Mouse (Mus musculus): ENCODE data around the gene Trpm5.

Trpm5 gene

DNA sequence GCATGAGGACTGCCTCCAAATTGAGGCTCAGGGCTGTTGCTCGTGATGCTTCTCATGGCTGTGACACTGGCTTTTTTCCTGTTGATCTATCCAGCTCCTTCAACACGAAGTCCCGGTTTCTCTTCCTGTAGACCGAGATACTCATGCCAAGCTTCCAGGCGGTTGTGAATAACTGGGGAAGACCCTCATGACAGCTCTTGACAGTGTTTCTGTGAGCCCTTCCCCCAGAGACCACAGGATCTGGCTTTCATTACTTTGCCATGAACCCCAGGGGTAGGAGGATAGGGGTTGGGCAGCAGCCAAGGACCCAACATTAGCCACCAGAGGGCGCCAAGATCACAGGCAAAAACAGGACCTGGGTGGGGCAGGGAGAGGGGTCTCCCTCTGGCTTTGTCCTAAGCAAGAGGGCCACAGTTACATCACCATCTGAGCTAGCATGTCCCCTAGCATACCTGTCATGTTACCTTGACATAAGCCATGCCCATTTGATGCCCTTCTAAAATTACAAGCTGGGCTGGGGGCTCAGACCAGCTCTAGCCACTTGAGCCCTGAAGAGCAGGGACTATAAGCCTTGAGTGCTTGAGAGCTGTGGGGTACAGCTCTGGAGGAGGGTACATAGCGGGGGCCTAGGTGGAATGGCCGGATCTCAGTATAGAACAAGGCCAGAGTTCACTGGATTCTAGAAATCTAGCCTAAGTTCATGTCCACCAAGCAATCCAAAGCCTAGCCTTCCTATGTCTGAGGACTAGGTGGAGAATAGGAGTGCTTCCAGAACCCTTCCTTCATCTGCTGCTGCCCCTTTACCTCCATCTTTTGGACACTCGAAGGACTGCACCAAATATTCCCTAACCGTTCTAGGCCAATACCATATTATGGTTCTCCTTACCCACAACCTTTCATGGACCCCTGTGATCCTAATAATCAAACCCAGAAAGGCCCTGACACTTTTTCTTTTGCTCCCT is at the start of gene Trpm5:
Gene Trpm5, minus strand, starts transcription at position 51 of the 962 bp plus-strand sequence.
- DNase-seq (ENCODE audit: low spot score) = peak; percentile 35

DNA sequence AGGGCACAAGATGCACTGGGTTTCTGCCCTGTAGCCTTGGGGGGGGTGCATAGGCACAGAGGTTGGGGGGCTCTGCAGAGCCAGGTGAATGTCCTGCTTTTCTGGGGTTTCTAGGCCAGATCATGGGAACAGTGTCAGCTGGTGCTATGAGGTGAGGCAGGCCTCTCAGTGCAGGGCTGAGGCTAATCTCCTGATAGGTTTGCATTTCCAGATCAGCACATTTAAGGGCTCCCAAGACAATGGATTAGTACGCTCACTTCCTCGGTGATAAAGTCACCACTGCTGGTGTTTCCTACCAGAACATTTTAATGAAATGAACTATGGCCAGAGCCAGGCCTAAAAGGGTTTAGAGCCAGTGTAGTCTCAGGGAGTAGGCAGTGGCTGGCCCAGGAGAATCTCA is 48.2 kb upstream of the Trpm5 start:
- no peak for DNase-seq (ENCODE audit: low spot score)

DNA sequence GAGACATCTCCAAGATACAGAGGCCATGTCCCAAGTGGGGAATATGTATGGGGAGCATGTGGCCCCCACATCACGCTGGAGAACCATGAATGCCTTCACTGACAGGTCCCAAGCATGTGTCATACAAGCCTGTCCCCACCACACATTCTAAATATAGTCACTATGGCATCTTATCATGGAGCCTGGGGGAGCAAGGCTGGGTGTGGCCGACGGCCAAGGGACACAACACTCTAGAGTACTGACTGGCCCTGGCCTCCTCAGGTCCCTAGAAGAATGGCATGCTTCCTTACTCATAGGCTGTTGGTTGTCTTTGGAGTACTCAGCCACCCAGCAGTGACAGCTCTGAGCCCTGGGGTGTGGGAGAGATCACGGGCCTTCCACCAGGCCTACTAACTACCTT is 45.5 kb upstream of the Trpm5 start:
- DNase-seq (ENCODE audit: low spot score) = no peak

DNA sequence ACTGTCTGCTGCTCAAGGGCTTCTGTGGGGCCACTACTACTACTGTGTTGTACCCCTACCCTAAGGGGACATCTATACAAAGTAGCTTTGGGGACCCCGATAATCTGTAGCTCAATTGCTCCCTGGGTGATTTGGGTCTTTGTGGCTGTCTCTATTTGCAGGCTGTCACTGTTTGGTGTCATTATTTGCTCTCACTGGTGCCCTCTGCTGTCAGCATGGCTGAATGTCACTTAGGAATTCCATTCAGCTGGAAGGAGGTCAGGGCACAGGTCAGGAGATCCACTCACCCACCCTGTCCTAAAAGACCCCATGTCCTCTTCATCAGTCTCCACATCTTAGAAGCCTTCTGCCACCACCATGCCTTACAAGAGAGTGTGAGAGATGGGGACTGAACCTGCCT is 44.3 kb upstream of the Trpm5 start:
- peak; percentile 64 for DNase-seq (ENCODE audit: low spot score)

DNA sequence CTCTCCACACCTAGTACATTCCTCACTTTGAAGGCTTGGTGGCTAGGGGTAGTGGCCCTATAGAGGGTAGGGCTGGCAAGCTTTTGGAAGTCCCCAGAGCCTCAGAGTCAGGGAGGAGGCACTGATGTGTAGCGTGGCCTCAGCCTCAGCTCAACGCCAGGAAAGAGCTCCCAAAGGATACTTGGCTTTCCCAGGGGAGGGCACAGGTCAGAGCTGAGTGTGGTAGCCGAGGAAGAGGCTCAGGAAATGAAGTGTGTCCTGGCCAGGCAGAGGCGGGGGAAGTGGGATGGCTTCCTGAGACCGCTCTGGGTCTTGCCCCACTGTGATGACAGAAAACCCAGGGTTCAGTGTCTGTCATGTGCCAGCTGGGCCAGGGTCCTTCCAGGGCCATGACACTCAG is 42.1 kb upstream of the Trpm5 start:
- no peak for DNase-seq (ENCODE audit: low spot score)

DNA sequence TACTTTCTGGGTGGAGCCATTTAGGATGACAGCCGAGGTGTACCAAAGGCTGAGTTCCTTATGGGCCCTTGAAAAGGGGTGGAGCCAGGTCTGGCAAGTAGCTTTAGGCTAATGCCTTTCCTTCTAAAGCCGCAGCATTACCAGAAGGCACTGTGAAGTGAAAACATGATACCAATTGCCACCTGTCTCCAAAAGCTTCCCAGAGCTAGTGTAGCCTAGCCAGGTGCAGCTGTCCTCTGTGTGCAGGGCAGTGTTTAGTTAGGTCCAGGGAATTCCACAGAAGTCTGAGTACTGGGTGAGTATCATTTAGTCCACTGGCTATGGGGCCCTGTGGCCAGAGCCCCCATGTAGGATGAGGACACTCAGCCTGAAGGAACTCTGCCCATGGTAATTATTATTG is 41.7 kb upstream of the Trpm5 start:
- DNase-seq (ENCODE audit: low spot score) = no peak

DNA sequence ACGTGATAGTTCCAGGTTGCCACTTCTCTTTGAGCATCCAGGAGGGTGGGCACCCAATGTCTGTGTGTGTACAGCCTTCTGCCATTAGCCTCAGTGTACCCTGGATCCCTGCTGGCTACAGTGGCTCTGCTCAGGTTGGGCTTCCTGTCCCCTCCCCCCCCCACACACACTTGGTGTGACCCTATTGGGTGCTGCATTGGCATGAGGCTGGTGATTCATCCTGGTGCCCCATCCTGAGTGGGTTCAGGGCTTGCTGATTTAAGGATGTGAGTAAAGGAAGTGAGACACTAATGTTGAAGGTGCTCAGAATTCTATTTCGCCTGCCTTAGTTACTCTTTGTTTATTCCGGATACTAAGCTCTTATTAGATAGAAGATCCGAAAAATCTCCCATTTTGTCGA is 38.4 kb upstream of the Trpm5 start:
- no peak for DNase-seq (ENCODE audit: low spot score)

DNA sequence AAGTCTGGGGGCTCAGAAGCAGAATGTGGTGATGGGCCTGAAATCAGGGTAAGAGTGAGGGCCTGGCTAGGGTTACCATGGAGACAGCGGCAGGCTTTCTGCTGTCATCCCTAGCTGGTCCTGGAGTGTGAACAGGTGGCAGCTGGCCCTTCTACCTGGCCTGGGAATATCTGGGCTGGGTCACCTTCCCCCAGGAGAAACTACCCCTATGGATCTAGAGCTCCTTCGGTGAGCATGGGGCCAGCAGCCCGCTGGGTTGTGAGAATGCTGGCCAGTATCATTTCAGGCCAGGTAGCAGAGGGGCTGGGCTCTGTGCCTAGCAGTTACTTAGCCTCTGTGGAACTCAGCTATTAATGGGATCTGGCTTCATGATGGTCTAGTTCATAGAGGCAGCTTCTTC is 30.5 kb upstream of the Trpm5 start:
- no peak for DNase-seq (ENCODE audit: low spot score)

DNA sequence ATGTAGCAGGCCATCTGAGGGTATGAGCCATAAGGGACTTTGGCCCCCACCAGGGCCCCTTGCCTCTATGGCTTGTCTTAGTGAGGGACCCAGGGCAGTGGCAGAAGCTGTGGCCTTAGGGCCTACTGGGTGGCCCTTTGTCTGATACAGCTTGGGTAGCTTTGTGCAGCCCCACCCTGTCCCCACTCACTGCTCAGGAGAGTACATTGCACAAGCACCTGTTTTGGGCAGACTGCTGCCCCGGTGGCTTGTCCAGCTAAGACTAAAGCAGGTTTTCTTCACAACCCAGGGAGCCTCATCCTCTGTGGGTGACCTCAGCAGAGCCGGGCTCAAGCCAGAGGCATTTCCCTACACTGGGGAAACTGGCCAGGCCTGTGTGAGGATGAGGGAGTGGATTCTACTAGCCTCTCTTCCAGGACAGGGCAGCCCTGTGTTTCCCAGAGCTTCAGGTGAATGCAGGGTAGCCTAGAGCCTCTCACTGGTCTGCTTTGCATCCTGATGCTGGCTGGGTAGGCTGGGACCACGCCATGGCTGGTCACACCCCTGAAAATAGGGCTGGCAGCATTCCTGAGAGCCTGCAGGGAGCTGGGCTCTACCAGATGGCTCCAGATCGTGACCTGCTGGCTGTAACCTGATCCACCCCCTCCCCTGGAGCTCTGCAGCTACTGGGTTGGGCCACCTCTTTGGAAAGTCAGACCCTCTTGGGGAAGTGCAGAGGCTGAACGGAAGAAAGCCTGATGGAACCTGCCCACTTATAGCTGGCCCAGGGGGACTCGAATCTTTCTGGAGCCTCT is 29.6 kb upstream of the Trpm5 start:
- DNase-seq (ENCODE audit: low spot score) = no peak

DNA sequence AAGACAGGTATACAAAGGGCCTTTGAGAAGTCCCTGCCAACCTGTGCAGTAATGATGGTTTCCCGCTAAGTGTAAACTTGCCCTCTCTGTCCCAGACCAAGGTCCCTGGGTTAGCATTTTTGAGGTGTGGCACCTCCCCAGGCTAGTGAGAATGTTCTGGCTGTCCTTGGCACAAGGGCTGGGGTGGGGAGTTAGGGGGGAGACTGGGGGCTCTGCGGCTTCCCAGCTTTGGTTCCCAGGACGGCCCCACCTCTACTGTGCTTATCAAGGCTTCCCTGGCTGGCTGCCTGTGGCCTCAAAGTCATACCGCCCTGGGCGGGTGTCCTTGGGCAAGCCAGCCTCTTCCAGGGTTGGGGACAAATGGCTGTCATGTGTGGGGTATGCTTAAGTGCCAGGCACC is 27.7 kb upstream of the Trpm5 start:
- no peak for DNase-seq (ENCODE audit: low spot score)

DNA sequence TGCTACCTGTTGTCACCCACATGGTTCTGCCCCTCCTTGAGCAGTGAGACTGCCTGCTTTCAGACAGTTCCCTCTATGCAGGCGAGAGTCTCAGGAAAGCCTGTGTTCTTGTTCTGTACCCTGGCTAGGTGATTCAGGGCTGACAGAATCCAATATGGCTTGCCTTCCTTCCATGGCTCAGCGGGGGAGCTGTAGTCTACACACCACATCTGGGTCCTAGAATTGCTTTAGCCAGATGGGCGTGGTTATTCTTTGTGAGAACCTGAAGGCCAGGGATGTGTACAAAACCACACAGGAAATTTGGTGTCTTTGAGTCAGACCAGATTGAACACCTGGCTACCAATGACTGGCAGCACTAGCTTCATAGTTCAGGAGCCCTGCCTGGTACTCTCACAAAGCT is 25.4 kb upstream of the Trpm5 start:
- no peak for DNase-seq (ENCODE audit: low spot score)

DNA sequence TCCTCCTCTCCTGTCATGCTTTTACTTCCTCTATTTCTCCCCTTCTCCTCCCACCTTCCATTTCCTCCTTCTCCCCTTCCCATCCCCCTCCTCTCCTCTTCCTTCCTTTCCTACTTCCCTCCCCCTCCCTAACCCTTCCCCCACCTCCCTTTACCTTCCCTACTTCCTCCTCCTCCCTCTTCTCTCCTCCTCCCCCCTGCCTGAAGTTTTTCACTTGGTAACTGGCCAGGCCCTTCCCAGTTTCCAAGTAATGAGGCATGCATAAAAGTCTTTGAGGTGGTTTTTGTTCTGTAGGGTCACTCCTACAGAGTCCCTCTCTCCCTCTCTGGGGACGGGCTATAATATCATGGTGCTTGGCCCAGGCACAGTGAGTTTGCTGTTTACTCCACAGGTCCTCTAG is 25.0 kb upstream of the Trpm5 start:
- no peak for DNase-seq (ENCODE audit: low spot score)

DNA sequence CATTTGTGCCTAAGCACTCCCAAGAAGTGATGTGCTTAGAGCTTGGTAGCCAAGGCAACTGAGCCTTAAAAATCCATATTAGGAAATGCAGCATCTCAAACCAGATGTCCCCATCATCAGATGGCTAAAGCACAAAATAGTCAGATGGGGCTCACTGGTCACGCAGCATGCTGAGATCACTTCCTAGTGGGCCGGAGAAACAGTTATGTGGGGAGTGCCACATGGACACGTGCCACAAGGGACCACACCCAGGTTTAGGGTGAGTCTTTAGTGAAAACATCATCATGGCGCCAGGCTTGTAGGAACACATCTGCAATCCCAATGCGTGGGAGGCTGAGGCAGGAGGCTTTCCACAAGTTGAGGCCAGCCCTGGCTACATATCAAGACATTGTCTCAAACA is 22.1 kb upstream of the Trpm5 start:
- DNase-seq (ENCODE audit: low spot score) = no peak

DNA sequence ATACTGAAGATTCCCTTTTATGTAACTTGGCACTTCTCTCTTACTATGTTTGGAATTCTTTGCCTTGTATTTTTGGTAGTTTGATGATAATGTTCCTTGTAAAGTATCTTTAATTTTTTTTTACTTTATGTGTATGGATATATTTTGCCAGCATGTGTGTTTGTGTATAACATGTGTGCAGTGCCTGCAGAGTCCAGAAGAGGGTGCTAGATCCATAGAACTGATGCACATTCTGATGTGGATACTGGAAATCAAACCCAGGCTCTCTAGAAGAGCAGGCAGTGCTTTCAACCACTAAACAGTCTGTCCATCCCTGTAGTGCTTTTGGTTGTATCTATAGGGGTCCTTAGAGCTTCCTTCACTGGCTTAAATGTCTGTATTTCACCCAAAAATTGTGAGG is 20.3 kb upstream of the Trpm5 start:
- DNase-seq (ENCODE audit: low spot score) = no peak

DNA sequence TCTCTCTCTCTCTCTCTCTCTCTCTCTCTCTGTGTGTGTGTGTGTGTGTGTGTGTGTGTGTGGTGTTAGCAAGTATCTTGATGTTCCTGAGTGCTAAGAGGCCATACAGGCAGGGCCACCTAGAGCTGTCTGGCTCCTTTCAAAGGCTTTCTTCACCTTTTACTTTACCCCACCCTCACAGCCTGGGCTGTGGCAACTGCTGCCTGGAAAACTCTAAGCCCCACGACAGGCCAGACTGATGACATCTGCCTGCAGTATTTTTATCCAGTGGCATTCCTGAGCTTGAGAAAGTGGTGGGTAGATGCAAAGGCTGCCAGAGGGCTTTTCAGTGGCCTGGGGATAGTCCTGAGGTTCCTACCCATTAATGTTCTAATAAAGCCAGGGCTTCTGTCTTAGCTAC is 18.0 kb upstream of the Trpm5 start:
- no peak for DNase-seq (ENCODE audit: low spot score)

DNA sequence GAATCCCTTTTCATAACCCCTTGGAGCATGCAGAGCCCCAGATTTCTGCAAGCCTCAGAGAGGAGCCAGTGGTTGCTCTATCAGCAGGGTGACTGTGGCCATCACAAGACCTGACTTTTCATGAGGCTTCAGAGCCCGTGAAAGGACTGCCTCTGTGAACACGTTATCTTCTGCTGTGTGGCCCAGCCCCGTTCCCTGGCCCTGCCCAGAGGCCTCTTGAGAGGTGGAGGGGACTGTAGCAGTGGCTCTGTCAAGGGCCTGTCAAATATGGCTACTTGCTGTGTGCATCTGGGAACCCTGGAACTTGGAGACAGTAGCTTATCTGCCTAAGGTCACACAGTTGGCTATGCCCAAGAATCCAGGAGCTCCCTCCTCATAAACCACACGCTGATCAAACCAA is 17.3 kb upstream of the Trpm5 start:
- no peak for DNase-seq (ENCODE audit: low spot score)

DNA sequence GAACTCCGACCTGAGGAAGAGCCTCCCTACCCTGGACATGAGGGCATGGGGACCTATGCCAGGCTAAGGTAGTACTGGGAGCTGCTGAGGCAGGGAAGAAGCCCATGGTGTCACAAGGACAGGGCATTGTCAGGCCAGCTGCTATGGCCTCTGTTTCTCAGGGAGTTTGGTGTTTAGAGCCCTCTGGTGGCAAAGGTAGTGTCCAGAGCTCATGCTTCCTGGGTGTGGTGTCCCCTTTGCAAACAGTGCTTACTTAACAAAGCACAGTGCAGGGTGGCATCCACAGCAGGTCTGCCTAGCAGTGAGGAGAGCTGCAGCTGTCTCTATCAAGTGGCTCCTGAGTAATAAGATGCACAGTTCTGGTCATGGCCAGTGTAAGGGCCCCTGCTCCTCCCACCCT is 16.4 kb upstream of the Trpm5 start:
- DNase-seq (ENCODE audit: low spot score) = no peak

DNA sequence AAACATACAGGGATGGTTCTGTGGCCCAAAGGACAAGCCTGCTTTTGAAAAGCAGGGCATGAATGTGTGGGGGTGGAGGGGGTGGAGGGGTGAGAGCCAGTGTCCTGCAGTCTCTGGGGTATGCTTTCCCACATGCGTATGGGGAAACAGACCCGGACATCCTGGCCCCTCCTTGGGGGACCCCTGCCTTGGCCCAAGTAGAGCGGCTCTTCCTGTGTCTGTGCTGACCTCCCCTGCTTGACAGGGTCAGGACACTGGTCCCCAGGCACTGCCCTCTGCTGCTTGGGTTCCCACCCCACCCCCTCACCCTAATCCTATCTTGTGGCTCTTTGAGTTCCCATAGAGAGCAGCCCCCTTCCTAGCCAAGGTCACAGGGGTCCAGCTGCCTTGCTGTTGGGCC is 15.3 kb upstream of the Trpm5 start:
- no peak for DNase-seq (ENCODE audit: low spot score)

DNA sequence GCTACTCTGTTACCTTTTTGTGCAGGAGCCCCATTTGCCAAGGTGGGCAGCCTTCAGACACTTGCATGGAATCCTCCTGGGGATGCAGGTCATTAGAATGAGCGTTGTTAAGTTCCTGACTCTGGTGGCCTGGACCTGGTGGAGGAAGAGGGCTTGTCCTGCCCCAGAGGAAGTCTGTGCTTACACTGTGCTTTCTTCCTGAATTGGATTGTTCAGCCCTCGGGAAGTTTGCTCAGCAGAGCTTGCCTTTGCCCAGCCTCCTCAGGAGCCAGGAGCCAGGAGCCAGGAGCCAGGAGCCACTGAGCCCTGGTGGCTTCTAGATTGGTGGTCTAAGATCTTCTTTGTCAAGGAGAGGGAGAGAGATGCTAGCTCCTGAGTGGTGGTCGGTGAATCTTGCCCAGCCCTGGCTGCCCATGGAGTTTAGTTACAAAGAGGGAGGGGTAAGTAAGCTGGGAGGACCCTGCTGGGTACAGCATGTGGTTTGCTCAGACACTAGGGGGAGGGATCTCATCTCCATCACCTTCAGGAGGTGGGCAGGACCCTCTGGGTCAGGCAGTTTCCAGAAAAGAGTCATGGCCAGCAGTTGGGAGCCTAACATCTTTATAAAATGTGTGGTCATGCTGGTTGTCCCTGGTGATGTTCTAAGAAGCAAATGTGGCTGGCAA is 14.7 kb upstream of the Trpm5 start:
- no peak for DNase-seq (ENCODE audit: low spot score)

DNA sequence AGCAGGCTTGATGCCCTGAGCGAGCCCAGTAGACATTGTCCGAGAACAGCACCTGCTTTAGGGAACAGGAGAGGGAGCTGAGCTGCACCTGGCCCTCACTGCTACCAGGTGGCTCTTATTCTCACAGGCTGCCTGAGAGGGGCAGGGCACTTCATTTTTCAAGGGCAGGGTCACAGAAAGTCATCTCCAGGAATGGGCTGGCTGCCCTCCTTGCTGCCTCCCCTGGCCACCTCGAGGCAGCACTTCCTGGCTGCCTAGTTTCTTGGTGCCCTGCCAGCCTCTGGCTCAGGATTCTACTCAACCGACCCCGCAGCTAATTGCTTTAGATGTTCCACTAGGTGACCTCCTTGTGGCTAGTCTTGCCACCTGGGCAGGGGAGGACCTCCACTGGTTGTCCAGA is 13.8 kb upstream of the Trpm5 start:
- no peak for DNase-seq (ENCODE audit: low spot score)

DNA sequence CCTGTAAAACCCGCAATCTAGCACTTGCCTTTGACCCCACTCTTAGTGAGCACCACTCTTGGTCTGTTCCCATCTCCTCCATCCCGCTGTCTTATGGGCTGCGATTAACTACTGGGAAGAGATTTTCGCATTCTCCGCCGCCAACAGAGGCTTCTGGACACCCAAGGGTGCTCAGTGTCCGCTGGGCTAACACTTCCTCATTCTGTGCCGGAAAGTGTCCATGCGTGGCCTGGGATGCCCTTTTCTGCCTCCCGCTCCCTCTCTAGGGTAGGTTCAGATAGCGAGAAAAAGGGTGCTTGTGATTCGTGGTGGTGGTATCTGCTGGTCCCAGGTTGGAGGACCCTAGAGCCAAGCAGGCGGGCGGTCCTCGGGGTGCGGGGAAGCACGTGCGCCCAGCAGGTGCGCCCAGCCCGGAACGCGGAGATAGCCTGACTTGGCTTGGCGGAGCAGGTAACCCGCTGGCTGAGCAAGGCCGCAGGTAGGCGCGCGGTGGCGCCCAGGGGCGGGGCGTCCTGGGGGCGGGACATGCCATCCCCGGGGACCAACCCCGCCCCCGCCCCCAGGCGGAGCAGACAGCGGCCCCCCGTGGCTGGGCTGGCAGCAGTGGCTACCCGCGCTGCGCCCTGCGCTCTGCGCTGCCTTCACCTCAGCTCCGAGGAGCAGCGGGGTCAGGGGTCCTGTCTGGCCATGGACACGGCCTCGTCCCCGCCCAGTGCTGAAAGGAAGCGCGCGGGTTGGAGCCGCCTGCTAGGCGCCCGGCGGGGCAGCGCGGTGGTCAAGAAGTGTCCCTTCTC is 12.4 kb upstream of the Trpm5 start:
- DNase-seq (ENCODE audit: low spot score) = no peak

DNA sequence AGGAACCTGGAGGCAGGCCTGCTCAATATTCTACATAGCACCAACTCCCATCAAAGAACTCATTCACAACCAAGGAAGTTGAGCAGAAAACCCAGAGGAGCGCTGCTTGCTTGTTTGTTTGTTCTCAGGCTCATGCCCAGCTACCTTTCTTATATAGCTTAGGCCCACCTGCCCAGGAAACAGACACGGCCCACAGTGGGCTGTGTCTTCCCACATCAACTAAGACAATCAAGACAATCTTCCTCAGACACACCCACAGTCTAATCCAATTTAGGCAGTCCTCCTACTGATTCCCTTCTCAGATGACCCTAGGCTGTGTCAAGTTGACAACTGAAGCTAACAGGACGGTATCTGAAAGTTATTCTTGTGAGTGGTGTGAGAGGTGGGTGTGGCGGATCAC is 11.6 kb upstream of the Trpm5 start, which contains the start of gene Kcnq1:
Gene Kcnq1, plus strand, starts transcription at position 301 of the 400 bp plus-strand sequence.
- no peak for DNase-seq (ENCODE audit: low spot score)

All from adipocyte (in vitro differentiated cells).